Mouse (Mus musculus): ENCODE data around the gene Fam172a.

GRCm38 (mm10) chr13:78087751-78088150 lies 385.9 kb downstream of the Fam172a start:
- TF ChIP-seq CTCF (IDR thresholded peaks at IDR 0.05) (no peak), POLR2A (IDR thresholded peaks at IDR 0.05; ENCODE audit: insufficient read depth, low read depth, low read length) (no peak), EP300 (IDR thresholded peaks at IDR 0.05; ENCODE audit: insufficient read depth, low read depth, low read length) (no peak)

Measured in heart, adult 2 months (tissue).